Mouse (Mus musculus): ENCODE results near the gene Tcaf2. TPM values are rescaled to one million over a fixed set of nuclear protein-coding genes. Genes with fewer than 3 reads are reported as not detected.
A peak's percentile ranks its signal among the peaks of the same experiment; 100 is the strongest.

Tcaf2 gene
- polyA plus RNA-seq (2015; fragmentation: Nextera tagmentation; extraction: Ambion mirVana), result 3.7 and 4.0 TPM in 2 replicates

DNA sequence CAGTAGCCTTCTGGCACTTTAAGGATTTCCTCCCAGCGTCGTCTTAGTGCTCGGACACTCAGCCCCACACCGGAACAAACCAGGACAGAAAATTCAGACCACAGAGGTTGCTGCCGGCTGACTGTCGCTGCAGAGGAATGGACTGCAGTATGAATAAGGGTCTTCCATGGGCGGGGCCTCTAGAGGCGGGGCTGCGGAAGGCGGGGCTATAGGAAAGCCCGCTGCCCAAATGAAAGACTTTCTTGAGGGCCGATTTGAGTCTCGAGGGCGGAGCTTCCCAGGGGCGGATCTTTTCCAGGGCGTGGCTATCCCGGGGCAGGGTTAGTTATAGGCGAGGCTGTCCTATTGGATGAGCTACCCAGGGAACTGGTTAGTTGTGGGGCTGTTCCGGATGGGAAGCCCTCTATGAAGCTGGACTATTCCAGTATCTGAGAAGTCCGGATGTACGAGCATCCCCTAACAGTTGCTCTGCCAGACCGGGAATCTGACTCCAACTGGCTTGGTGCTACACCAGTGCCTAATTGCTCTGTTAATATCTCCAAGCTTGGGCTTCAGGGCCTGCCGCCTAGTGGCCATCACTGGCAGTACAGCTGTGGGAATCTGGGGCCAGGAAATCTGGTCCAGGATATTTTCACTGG lies at the start of gene Tcaf2:
TSS of gene Tcaf2 (minus strand) at position 343 of the 638 bp plus-strand sequence.
- Histone ChIP-seq H3K36me3 (ENCODE audit: control insufficient read depth, insufficient read depth) (no peaks in the 10 kb centered on the region), H3K4me3 (ENCODE audit: low read length) (peak within 1 kb of the TSS; percentile 64), H3K27ac (ENCODE audit: low read length) (no peak within 1 kb of the TSS; the same call in 1 of the 2 replicates), H3K4me1 (ENCODE audit: control insufficient read depth, insufficient read depth, low read length) (no peaks in the 10 kb centered on the region), H3K27me3 (ENCODE audit: control insufficient read depth, insufficient read depth, low read length) (no peaks in the 10 kb centered on the region), H3K4me2 (ENCODE audit: low read depth, low read length) (peak within 1 kb of the TSS; percentile 77), H3K9ac (ENCODE audit: low read length) (peak within 1 kb of the TSS; percentile 62), H3K9me3 (replicated peaks; ENCODE audit: control insufficient read depth, low read length) (no peaks in the 10 kb centered on the region)
- WGBS, result 0% methylated on average over 23 of the region's 23 CpGs
- peak; percentile 97 for ATAC-seq (replicated peaks; ENCODE audit: extremely low read depth, insufficient read depth, low FRiP score)

GRCm38 (mm10) chr6:42692517-42693190 lies 47.6 kb upstream of the Tcaf2 start:
- peak overlapping the region; percentile 79 for H3K9ac ChIP-seq (ENCODE audit: low read length)
- peaks cover 12% of the 10 kb centered on the region for H3K4me1 ChIP-seq (ENCODE audit: control insufficient read depth, insufficient read depth, low read length)
- WGBS, result under 1% methylated on average over 32 of the region's 32 CpGs
- H3K4me2 ChIP-seq (ENCODE audit: low read depth, low read length), result peak overlapping the region; percentile 79
- peak overlapping the region; percentile 68 for H3K4me3 ChIP-seq (ENCODE audit: low read length)
- peak overlapping the region; percentile 81 for H3K27ac ChIP-seq (ENCODE audit: low read length)
- no peaks in the 10 kb centered on the region for H3K27me3 ChIP-seq (ENCODE audit: control insufficient read depth, insufficient read depth, low read length)
- no peaks in the 10 kb centered on the region for H3K9me3 ChIP-seq (replicated peaks; ENCODE audit: control insufficient read depth, low read length)
- peaks cover under 1% of the 10 kb centered on the region for H3K36me3 ChIP-seq (ENCODE audit: control insufficient read depth, insufficient read depth)
- ATAC-seq (replicated peaks; ENCODE audit: extremely low read depth, insufficient read depth, low FRiP score), result peak; percentile 90

DNA sequence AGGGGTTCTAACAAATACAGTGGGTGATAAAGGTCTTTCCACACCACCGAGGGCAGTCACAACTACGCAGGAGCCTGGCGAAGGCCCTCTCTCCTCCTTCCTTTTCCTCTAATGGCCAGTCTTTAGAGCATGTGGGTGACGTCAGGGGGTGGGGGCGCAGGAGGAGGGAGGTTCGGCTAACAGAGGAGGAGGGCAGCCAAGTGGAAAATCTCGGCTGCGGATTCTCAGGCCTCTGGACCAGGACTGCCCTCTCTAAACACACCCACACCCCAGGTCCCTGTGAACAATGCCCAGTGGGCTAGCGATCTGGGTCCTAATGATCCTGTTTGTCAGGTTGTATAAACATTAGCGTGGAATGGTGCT lies 47.1 kb upstream of the Tcaf2 start:
- Histone ChIP-seq H3K9ac (ENCODE audit: low read length) (peak overlapping the region; percentile 79), H3K4me1 (ENCODE audit: control insufficient read depth, insufficient read depth, low read length) (peaks cover 12% of the 10 kb centered on the region), H3K4me2 (ENCODE audit: low read depth, low read length) (peak overlapping the region; percentile 79), H3K4me3 (ENCODE audit: low read length) (peak overlapping the region; percentile 68), H3K27me3 (ENCODE audit: control insufficient read depth, insufficient read depth, low read length) (no peaks in the 10 kb centered on the region), H3K27ac (ENCODE audit: low read length) (peak overlapping the region; percentile 81), H3K36me3 (ENCODE audit: control insufficient read depth, insufficient read depth) (no peaks in the 10 kb centered on the region; the same call in 1 of the 2 replicates), H3K9me3 (replicated peaks; ENCODE audit: control insufficient read depth, low read length) (no peaks in the 10 kb centered on the region)
- WGBS, result 2% methylated on average over 9 of the region's 10 CpGs
- peak; percentile 89 for ATAC-seq (replicated peaks; ENCODE audit: extremely low read depth, insufficient read depth, low FRiP score)

- Histone ChIP-seq H3K4me1 (ENCODE audit: control insufficient read depth, insufficient read depth, low read length) (peaks cover 12% of the 10 kb centered on the region), H3K9ac (ENCODE audit: low read length) (no peak overlapping the region), H3K4me3 (ENCODE audit: low read length) (no peak overlapping the region), H3K27me3 (ENCODE audit: control insufficient read depth, insufficient read depth, low read length) (no peaks in the 10 kb centered on the region), H3K27ac (ENCODE audit: low read length) (no peak overlapping the region), H3K4me2 (ENCODE audit: low read depth, low read length) (no peak overlapping the region), H3K9me3 (replicated peaks; ENCODE audit: control insufficient read depth, low read length) (no peaks in the 10 kb centered on the region), H3K36me3 (ENCODE audit: control insufficient read depth, insufficient read depth) (peaks cover 17% of the 10 kb centered on the region)
- ATAC-seq (replicated peaks; ENCODE audit: extremely low read depth, insufficient read depth, low FRiP score), result no peak
These were observed 44.7 kb upstream of the Tcaf2 start for GRCm38 (mm10) chr6:42689761-42690160.

DNA sequence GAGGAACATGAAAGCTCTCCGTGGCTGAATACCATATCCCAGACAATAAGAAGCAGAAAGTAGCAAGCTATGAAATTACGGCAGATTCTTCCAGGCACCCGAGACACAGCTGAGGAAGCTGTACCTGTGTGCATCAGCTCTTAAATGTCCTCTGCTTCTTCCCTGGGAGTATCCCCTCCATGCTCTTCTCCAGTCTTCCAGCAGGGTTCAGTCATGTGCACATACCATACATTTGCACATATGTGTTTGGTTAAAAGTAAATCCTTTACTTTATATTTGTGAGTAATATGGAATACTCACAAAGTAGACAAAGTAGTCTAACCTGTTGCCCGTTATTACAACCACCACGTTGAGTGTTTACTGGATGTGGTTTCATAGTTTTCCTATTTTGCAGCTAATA lies 42.9 kb upstream of the Tcaf2 start:
- no peak for ATAC-seq (replicated peaks; ENCODE audit: extremely low read depth, insufficient read depth, low FRiP score)
- Histone ChIP-seq H3K9ac (ENCODE audit: low read length) (no peak overlapping the region), H3K9me3 (replicated peaks; ENCODE audit: control insufficient read depth, low read length) (no peaks in the 10 kb centered on the region), H3K4me3 (ENCODE audit: low read length) (no peak overlapping the region), H3K27ac (ENCODE audit: low read length) (no peak overlapping the region), H3K27me3 (ENCODE audit: control insufficient read depth, insufficient read depth, low read length) (no peaks in the 10 kb centered on the region), H3K36me3 (ENCODE audit: control insufficient read depth, insufficient read depth) (peaks cover 19% of the 10 kb centered on the region), H3K4me1 (ENCODE audit: control insufficient read depth, insufficient read depth, low read length) (peaks cover 7% of the 10 kb centered on the region), H3K4me2 (ENCODE audit: low read depth, low read length) (no peak overlapping the region)
- WGBS, result 86% methylated on average over 5 of the region's 5 CpGs

GRCm38 (mm10) chr6:42680077-42680476 lies 35.0 kb upstream of the Tcaf2 start:
- no peak overlapping the region for H3K9ac ChIP-seq (ENCODE audit: low read length)
- H3K36me3 ChIP-seq (ENCODE audit: control insufficient read depth, insufficient read depth), result peaks cover 27% of the 10 kb centered on the region
- no peak overlapping the region for H3K4me3 ChIP-seq (ENCODE audit: low read length)
- H3K27me3 ChIP-seq (ENCODE audit: control insufficient read depth, insufficient read depth, low read length), result no peaks in the 10 kb centered on the region
- ATAC-seq (replicated peaks; ENCODE audit: extremely low read depth, insufficient read depth, low FRiP score), result no peak
- H3K4me1 ChIP-seq (ENCODE audit: control insufficient read depth, insufficient read depth, low read length), result no peaks in the 10 kb centered on the region
- no peak overlapping the region for H3K27ac ChIP-seq (ENCODE audit: low read length)
- 75% methylated on average over 7 of the region's 7 CpGs for WGBS
- no peaks in the 10 kb centered on the region for H3K9me3 ChIP-seq (replicated peaks; ENCODE audit: control insufficient read depth, low read length)
- H3K4me2 ChIP-seq (ENCODE audit: low read depth, low read length), result no peak overlapping the region

GRCm38 (mm10) chr6:42676011-42676410 lies 31.0 kb upstream of the Tcaf2 start:
- peaks cover 52% of the 10 kb centered on the region for H3K36me3 ChIP-seq (ENCODE audit: control insufficient read depth, insufficient read depth)

GRCm38 (mm10) chr6:42671767-42672166 lies 26.7 kb upstream of the Tcaf2 start:
- Histone ChIP-seq H3K4me3 (ENCODE audit: low read length) (no peak overlapping the region), H3K4me2 (ENCODE audit: low read depth, low read length) (no peak overlapping the region), H3K9me3 (replicated peaks; ENCODE audit: control insufficient read depth, low read length) (no peaks in the 10 kb centered on the region), H3K9ac (ENCODE audit: low read length) (no peak overlapping the region), H3K36me3 (ENCODE audit: control insufficient read depth, insufficient read depth) (peaks cover 46% of the 10 kb centered on the region), H3K27ac (ENCODE audit: low read length) (no peak overlapping the region), H3K27me3 (ENCODE audit: control insufficient read depth, insufficient read depth, low read length) (no peaks in the 10 kb centered on the region), H3K4me1 (ENCODE audit: control insufficient read depth, insufficient read depth, low read length) (no peaks in the 10 kb centered on the region)
- ATAC-seq (replicated peaks; ENCODE audit: extremely low read depth, insufficient read depth, low FRiP score), result no peak
- 86% methylated on average over 1 of the region's 1 CpGs for WGBS

More at GRCm38 (mm10) chr6:42676011-42676410, 31.0 kb upstream of the Tcaf2 start:
- Histone ChIP-seq H3K9ac (ENCODE audit: low read length) (no peak overlapping the region), H3K27me3 (ENCODE audit: control insufficient read depth, insufficient read depth, low read length) (no peaks in the 10 kb centered on the region), H3K27ac (ENCODE audit: low read length) (no peak overlapping the region), H3K4me3 (ENCODE audit: low read length) (no peak overlapping the region), H3K4me1 (ENCODE audit: control insufficient read depth, insufficient read depth, low read length) (no peaks in the 10 kb centered on the region), H3K9me3 (replicated peaks; ENCODE audit: control insufficient read depth, low read length) (no peaks in the 10 kb centered on the region), H3K4me2 (ENCODE audit: low read depth, low read length) (no peak overlapping the region)
- no peak for ATAC-seq (replicated peaks; ENCODE audit: extremely low read depth, insufficient read depth, low FRiP score)
- 95% methylated on average over 3 of the region's 3 CpGs for WGBS

DNA sequence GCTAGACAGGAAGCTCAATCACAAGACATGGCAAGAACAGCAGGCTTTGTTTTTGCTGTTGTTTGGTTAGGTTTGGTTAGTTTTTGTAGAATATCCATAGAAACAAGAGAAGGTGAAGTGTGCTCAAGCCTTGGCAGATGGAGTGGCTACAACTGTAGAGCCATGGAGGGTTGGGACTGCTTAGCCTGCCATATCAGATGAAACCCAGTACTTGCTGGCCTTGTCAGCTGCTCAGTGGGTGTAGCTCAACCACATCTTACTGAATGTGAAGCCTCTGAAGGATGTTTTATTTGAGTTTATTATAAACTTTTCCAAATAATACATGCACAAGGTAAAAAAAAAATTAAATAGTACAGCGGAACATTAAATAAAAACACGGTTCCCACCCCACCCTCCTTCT lies 22.7 kb upstream of the Tcaf2 start:
- no peak overlapping the region for H3K4me2 ChIP-seq (ENCODE audit: low read depth, low read length)
- H3K36me3 ChIP-seq (ENCODE audit: control insufficient read depth, insufficient read depth), result peaks cover 16% of the 10 kb centered on the region
- H3K27ac ChIP-seq (ENCODE audit: low read length), result no peak overlapping the region
- H3K9ac ChIP-seq (ENCODE audit: low read length), result no peak overlapping the region
- WGBS, result 87% methylated on average over 2 of the region's 2 CpGs
- no peaks in the 10 kb centered on the region for H3K27me3 ChIP-seq (ENCODE audit: control insufficient read depth, insufficient read depth, low read length)
- no peaks in the 10 kb centered on the region for H3K9me3 ChIP-seq (replicated peaks; ENCODE audit: control insufficient read depth, low read length)
- H3K4me3 ChIP-seq (ENCODE audit: low read length), result no peak overlapping the region
- no peaks in the 10 kb centered on the region for H3K4me1 ChIP-seq (ENCODE audit: control insufficient read depth, insufficient read depth, low read length)
- ATAC-seq (replicated peaks; ENCODE audit: extremely low read depth, insufficient read depth, low FRiP score), result no peak
